Comparison of ENCODE assay signal across 24 mouse cellular contexts in genomic region chr10:104684717-104685336, GRCm38 (mm10).
DNase-seq lines count a peak whose midpoint lies in the region; ATAC-seq and TF ChIP-seq lines count a peak whose summit lies in the region.
"Had no signal": no experiment of that assay in that cellular context is flagged by ENCODE, and none has a peak within 500 bp of the region (broad histone marks: within the 10 kb centered on the region; RNA-seq: fewer than 3 reads in every experiment).

No protein-coding gene starts in this region.

- peak; percentile 64; the same call in 1 of the 2 replicates for ATAC-seq in heart, embryonic 12.5 days (ENCODE audit: insufficient number of reproducible peaks, low FRiP score)
- peak; percentile 55; the same call in 1 of the 2 replicates for ATAC-seq in intestine, embryonic 14.5 days (replicated peaks; ENCODE audit: low FRiP score, low TSS enrichment, low read depth)
- no peak for ATAC-seq in intestine, postnatal 0 days
- ATAC-seq in intestine, embryonic 15.5 days, result peak; percentile 47; the same call in 1 of the 2 replicates
- peak; percentile 36; the same call in 1 of the 2 replicates for ATAC-seq in intestine, embryonic 16.5 days
- ATAC-seq: CD4-positive, CD25-positive, alpha-beta regulatory T cell, adult 4 months; forebrain, embryonic 13.5 days; forebrain, embryonic 16.5 days; hindbrain, embryonic 16.5 days had no signal

- H3K9ac ChIP-seq in heart, embryonic 12.5 days, result no peak overlapping the region
- H3K9ac ChIP-seq in intestine, embryonic 14.5 days (ENCODE audit: low read length), result no peak overlapping the region
- no peak overlapping the region for H3K9ac ChIP-seq in intestine, postnatal 0 days (ENCODE audit: low read depth, low read length)
- H3K9ac ChIP-seq in intestine, embryonic 15.5 days, result no peak overlapping the region
- no peak overlapping the region for H3K9ac ChIP-seq in intestine, embryonic 16.5 days (ENCODE audit: low read depth, low read length)
- H3K9ac ChIP-seq: forebrain, embryonic 13.5 days; hindbrain, embryonic 13.5 days had no signal

- DNase-seq in heart, adult 18-20 months, result no peak
- no peak for DNase-seq in intestine, embryonic 14.5 days (ENCODE audit: low spot score)
- DNase-seq: adrenal gland, adult 2 months; adrenal gland, postnatal 14 days; cerebellum, adult 11 months; cerebellum, adult 2 months; cerebellum, adult 9-11 months; cerebellum, postnatal 25 days; gastrocnemius, postnatal 10 days; gastrocnemius, postnatal 36 days; heart, postnatal 36 days; kidney, adult 18-20 months had no signal

- TF ChIP-seq CTCF in intestine, postnatal 0 days (IDR thresholded peaks at IDR 0.05; ENCODE audit: low read depth), result no peak

- H3K27me3 ChIP-seq in heart, embryonic 12.5 days (replicated peaks), result no peaks in the 10 kb centered on the region
- H3K27me3 ChIP-seq in intestine, embryonic 14.5 days (replicated peaks; ENCODE audit: control insufficient read depth, insufficient read depth, low read length), result no peaks in the 10 kb centered on the region
- no peaks in the 10 kb centered on the region for H3K27me3 ChIP-seq in intestine, postnatal 0 days (replicated peaks; ENCODE audit: control insufficient read depth, insufficient read depth, low read length)
- no peaks in the 10 kb centered on the region for H3K27me3 ChIP-seq in intestine, embryonic 15.5 days (replicated peaks)
- H3K27me3 ChIP-seq in intestine, embryonic 16.5 days (replicated peaks; ENCODE audit: control insufficient read depth, insufficient read depth, low read length), result no peaks in the 10 kb centered on the region
- H3K27me3 ChIP-seq: forebrain, embryonic 13.5 days; hindbrain, embryonic 13.5 days had no signal

- no peaks in the 10 kb centered on the region for H3K9me3 ChIP-seq in heart, embryonic 12.5 days (replicated peaks)
- H3K9me3 ChIP-seq in intestine, embryonic 14.5 days (ENCODE audit: control insufficient read depth, low read length), result no peaks in the 10 kb centered on the region
- H3K9me3 ChIP-seq in intestine, postnatal 0 days (ENCODE audit: control insufficient read depth), result no peaks in the 10 kb centered on the region
- no peaks in the 10 kb centered on the region for H3K9me3 ChIP-seq in intestine, embryonic 15.5 days
- H3K9me3 ChIP-seq in intestine, embryonic 16.5 days (ENCODE audit: control insufficient read depth, low read length), result no peaks in the 10 kb centered on the region
- H3K9me3 ChIP-seq: forebrain, embryonic 10.5 days; forebrain, embryonic 13.5 days; heart, embryonic 10.5 days; hindbrain, embryonic 10.5 days; hindbrain, embryonic 13.5 days had no signal

- H3K4me1 ChIP-seq in heart, embryonic 12.5 days (replicated peaks), result peaks cover 4% of the 10 kb centered on the region; the same call in 1 of the 2 replicates
- H3K4me1 ChIP-seq in intestine, embryonic 14.5 days (replicated peaks; ENCODE audit: control insufficient read depth, insufficient read depth, low read length), result no peaks in the 10 kb centered on the region
- no peaks in the 10 kb centered on the region for H3K4me1 ChIP-seq in intestine, postnatal 0 days (replicated peaks; ENCODE audit: control insufficient read depth, insufficient read depth, low read length)
- H3K4me1 ChIP-seq in intestine, embryonic 15.5 days (replicated peaks), result no peaks in the 10 kb centered on the region
- H3K4me1 ChIP-seq in intestine, embryonic 16.5 days (ENCODE audit: control insufficient read depth, insufficient read depth, low read length), result no peaks in the 10 kb centered on the region
- H3K4me1 ChIP-seq: forebrain, embryonic 10.5 days; forebrain, embryonic 13.5 days; heart, embryonic 10.5 days; hindbrain, embryonic 10.5 days; hindbrain, embryonic 13.5 days had no signal

- H3K36me3 ChIP-seq in heart, embryonic 12.5 days, result no peaks in the 10 kb centered on the region
- no peaks in the 10 kb centered on the region for H3K36me3 ChIP-seq in intestine, embryonic 14.5 days (ENCODE audit: control insufficient read depth, insufficient read depth, low read length)
- no peaks in the 10 kb centered on the region for H3K36me3 ChIP-seq in intestine, postnatal 0 days (ENCODE audit: control insufficient read depth, insufficient read depth)
- no peaks in the 10 kb centered on the region for H3K36me3 ChIP-seq in intestine, embryonic 15.5 days
- no peaks in the 10 kb centered on the region for H3K36me3 ChIP-seq in intestine, embryonic 16.5 days (ENCODE audit: control insufficient read depth, insufficient read depth, low read length)
- H3K36me3 ChIP-seq: forebrain, embryonic 10.5 days; heart, embryonic 10.5 days; hindbrain, embryonic 10.5 days; hindbrain, embryonic 13.5 days had no signal

- H3K4me2 ChIP-seq in heart, embryonic 12.5 days, result no peak overlapping the region
- H3K4me2 ChIP-seq in intestine, embryonic 14.5 days (ENCODE audit: low read length), result no peak overlapping the region
- H3K4me2 ChIP-seq in intestine, postnatal 0 days (replicated peaks; ENCODE audit: low read depth), result no peak overlapping the region
- H3K4me2 ChIP-seq in intestine, embryonic 15.5 days (replicated peaks), result no peak overlapping the region
- no peak overlapping the region for H3K4me2 ChIP-seq in intestine, embryonic 16.5 days (ENCODE audit: low read depth, low read length)
- H3K4me2 ChIP-seq: forebrain, embryonic 13.5 days; hindbrain, embryonic 13.5 days had no signal

- H3K27ac ChIP-seq in heart, embryonic 12.5 days (ENCODE audit: poor library complexity, severe bottlenecking), result peak overlapping the region; percentile 53; the same call in 1 of the 2 replicates
- no peak overlapping the region for H3K27ac ChIP-seq in intestine, embryonic 14.5 days (ENCODE audit: low read depth)
- no peak overlapping the region for H3K27ac ChIP-seq in intestine, postnatal 0 days (ENCODE audit: low read depth, low read length)
- no peak overlapping the region for H3K27ac ChIP-seq in intestine, embryonic 15.5 days
- H3K27ac ChIP-seq in intestine, embryonic 16.5 days (ENCODE audit: low read length), result no peak overlapping the region
- H3K27ac ChIP-seq: forebrain, embryonic 10.5 days; forebrain, embryonic 13.5 days; heart, embryonic 10.5 days; hindbrain, embryonic 10.5 days; hindbrain, embryonic 13.5 days had no signal

- no peak overlapping the region for H3K4me3 ChIP-seq in heart, embryonic 12.5 days
- H3K4me3 ChIP-seq in intestine, embryonic 14.5 days (ENCODE audit: low read depth, low read length), result no peak overlapping the region
- H3K4me3 ChIP-seq in intestine, postnatal 0 days (ENCODE audit: low read depth, low read length), result no peak overlapping the region
- H3K4me3 ChIP-seq in intestine, embryonic 15.5 days (replicated peaks), result no peak overlapping the region
- no peak overlapping the region for H3K4me3 ChIP-seq in intestine, embryonic 16.5 days (ENCODE audit: low read length)
- H3K4me3 ChIP-seq: forebrain, embryonic 10.5 days; forebrain, embryonic 13.5 days; heart, embryonic 10.5 days; hindbrain, embryonic 10.5 days; hindbrain, embryonic 13.5 days had no signal

- WGBS in heart, embryonic 12.5 days, result 25% methylated on average over 5 of the region's 5 CpGs
- WGBS in intestine, embryonic 14.5 days, result 48% methylated on average over 5 of the region's 5 CpGs
- WGBS in intestine, postnatal 0 days, result 70% methylated on average over 5 of the region's 5 CpGs
- 56% methylated on average over 5 of the region's 5 CpGs for WGBS in intestine, embryonic 15.5 days
- 71% methylated on average over 5 of the region's 5 CpGs for WGBS in intestine, embryonic 16.5 days
